Mouse (Mus musculus) intestine, embryonic 16.5 days (tissue): ENCODE data around the gene Fmo1. TPM values are rescaled to one million over a fixed set of nuclear protein-coding genes. Genes with fewer than 3 reads are reported as not detected.

Experiments used
- ATAC-seq: fragments of 200-750 bp; cut with Nextera tagmentation; 2 replicates; pipeline ENCODE4 v1.8.0; 2017; ENCODE audit warnings: moderate TSS enrichment, moderate library complexity
- H3K27ac ChIP-seq: fragments of 300-500 bp; sonication (generic); 2 replicates; pipeline ENCODE4 v1.5.1; 2014; ENCODE audit warnings: mild to moderate bottlenecking, low read length
- H3K27me3 ChIP-seq: fragments of 300-500 bp; sonication (generic); replicated peaks from 2 replicates; pipeline ENCODE4 v1.6.1; 2014; ENCODE audit warnings: low read length, control low read depth, mixed read lengths; ENCODE audit not compliant: control insufficient read depth, insufficient read depth
- H3K36me3 ChIP-seq: fragments of 300-500 bp; sonication (generic); 2 replicates; pipeline ENCODE4 v1.6.1; 2014; ENCODE audit warnings: low read length, control low read depth; ENCODE audit not compliant: control insufficient read depth, insufficient read depth
- H3K4me1 ChIP-seq: fragments of 300-500 bp; sonication (generic); 2 replicates; pipeline ENCODE4 v1.6.1; 2014; ENCODE audit warnings: low read length, control low read depth, mixed read lengths; ENCODE audit not compliant: control insufficient read depth, insufficient read depth
- H3K4me2 ChIP-seq: fragments of 300-500 bp; sonication (generic); 2 replicates; pipeline ENCODE4 v1.6.1; 2014; ENCODE audit warnings: low read depth, low read length, control low read depth
- H3K4me3 ChIP-seq: fragments of 300-500 bp; sonication (generic); 2 replicates; pipeline ENCODE4 v1.5.1; 2014; ENCODE audit warnings: mild to moderate bottlenecking, low read length
- H3K9ac ChIP-seq: fragments of 300-500 bp; sonication (generic); 2 replicates; pipeline ENCODE4 v1.6.1; 2014; ENCODE audit warnings: low read depth, low read length
- H3K9me3 ChIP-seq: fragments of 300-500 bp; sonication (generic); 2 replicates; pipeline ENCODE4 v1.6.1; 2016; ENCODE audit warnings: low read length, control low read depth; ENCODE audit not compliant: control insufficient read depth
- WGBS: fragments of 180-500 bp; shearing (Covaris S2); extraction: QIAGEN DNeasy Blood & Tissue Kit; methylation state at CpG from one replicate; pipeline ENCODE4 v1.1.7; 2014; 5-methylcytosine and 5-hydroxymethylcytosine counted together
- polyA plus RNA-seq: library from polyadenylated mRNA; unstranded; fragments of >200 nt; fragmentation: Nextera tagmentation; extraction: Ambion mirVana; gene quantifications from 2 replicates; pipeline ENCODE4 v1.2.1, GENCODE M21; 2015

Fmo1 gene
- 12.8 and 14.6 TPM in 2 replicates for polyA plus RNA-seq

DNA sequence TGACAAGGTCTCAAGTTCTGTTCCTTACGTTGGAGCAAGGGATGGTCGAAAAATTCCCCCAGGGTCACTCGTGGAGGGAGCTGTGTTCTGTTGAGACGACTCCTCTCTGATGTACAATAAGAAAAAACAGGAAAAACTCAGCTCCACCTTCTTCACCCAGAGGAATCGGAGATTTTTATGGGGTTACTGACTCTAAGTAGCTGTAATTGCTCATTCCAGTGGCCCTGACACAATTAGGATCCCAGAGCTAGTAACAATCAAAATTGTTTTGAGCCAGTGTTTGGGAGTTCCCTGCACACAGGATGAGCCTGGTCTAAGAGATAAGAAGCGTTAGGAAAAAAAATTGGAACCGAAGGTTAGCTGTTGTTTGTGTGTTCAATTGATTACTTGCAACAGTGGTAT is at the start of gene Fmo1:
Gene Fmo1, minus strand, starts transcription at position 331 of the 402 bp plus-strand sequence.
- Histone ChIP-seq H3K4me2 (no peak within 1 kb of the TSS), H3K9me3 (no peaks in the 10 kb centered on the region), H3K9ac (no peak within 1 kb of the TSS), H3K27me3 (no peaks in the 10 kb centered on the region), H3K4me1 (peaks cover 3% of the 10 kb centered on the region), H3K36me3 (no peaks in the 10 kb centered on the region), H3K4me3 (no peak within 1 kb of the TSS), H3K27ac (no peak within 1 kb of the TSS)
- ATAC-seq = no peak
- WGBS = 37% methylated on average over 7 of the region's 7 CpGs

DNA sequence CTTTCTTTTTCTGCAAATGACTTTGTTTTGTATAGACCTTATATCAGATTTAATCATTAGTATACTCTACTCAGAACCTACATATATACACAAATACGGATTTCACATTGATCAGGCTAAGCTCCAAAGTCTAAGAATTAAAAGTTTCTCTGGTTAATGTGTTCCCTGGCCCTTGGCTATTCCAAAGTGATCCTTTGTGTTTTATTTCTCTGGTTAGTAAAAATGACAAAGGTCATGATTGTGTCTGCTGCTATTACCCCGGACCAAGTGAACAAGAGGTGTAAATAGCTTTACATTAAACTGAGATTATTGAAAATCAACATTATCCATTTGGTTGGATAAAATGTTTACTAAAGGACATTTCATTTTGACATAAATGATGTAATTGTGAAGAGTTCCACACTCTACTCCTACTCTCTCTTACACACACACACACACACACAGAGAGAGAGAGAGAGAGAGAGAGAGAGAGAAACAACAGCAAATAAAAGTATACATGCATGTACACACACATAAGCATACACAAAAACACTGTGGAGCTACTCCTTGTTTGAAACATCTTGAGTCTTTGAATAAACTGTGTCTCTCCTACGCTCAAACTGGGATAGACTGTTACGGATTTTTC is 48.6 kb upstream of the Fmo1 start:
- H3K4me3 ChIP-seq = no peak overlapping the region
- H3K27ac ChIP-seq = no peak overlapping the region
- no peak overlapping the region for H3K9ac ChIP-seq
- no peaks in the 10 kb centered on the region for H3K27me3 ChIP-seq
- no peak for ATAC-seq
- no peak overlapping the region for H3K4me2 ChIP-seq
- no peaks in the 10 kb centered on the region for H3K9me3 ChIP-seq
- no peaks in the 10 kb centered on the region for H3K4me1 ChIP-seq
- H3K36me3 ChIP-seq = no peaks in the 10 kb centered on the region
- WGBS = 81% methylated on average over 4 of the region's 4 CpGs

DNA sequence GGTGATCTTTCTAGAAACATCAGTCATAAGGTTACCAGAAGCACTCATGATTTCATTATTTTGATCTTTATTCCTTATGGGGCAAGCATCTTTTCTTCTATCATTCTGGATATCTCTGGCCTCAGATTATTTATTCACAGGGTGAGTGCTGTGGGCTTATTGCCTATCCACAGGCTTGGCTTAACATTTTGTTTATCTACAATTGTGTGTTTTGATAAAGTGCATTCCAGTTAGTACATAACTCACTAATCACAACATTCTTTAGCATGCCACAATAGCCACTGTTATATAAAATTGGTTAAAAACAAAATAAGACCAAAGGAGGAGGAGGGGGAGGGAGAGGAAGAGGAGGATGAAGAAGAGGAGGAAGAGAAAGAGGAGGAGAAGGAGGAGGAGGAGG is 45.7 kb upstream of the Fmo1 start:
- no peak for ATAC-seq
- Histone ChIP-seq H3K27ac (no peak overlapping the region), H3K4me3 (no peak overlapping the region), H3K4me2 (no peak overlapping the region), H3K9ac (no peak overlapping the region), H3K4me1 (no peaks in the 10 kb centered on the region), H3K36me3 (no peaks in the 10 kb centered on the region), H3K27me3 (no peaks in the 10 kb centered on the region), H3K9me3 (no peaks in the 10 kb centered on the region)

DNA sequence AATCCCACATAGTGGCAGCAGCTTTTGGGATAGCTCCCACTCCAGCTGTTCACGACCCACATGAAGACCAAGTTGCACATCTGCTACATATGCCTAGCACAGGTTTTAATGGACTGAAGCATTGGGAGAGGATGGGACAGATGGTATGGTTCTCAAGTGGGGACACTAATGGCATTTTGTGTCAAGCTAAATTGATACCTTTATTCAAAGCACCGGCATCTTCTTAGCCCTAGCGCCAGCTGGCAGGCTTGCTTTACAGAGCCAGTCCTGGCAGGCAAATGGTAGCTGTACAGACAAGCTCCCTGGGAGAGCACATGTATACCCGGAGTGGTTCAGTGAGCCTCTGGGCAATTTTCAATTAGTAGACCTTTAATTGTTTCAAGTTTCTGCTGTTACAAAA is 35.5 kb upstream of the Fmo1 start:
- WGBS = 81% methylated on average over 4 of the region's 4 CpGs
- Histone ChIP-seq H3K4me1 (no peaks in the 10 kb centered on the region), H3K4me2 (no peak overlapping the region), H3K27me3 (no peaks in the 10 kb centered on the region), H3K4me3 (no peak overlapping the region), H3K9me3 (no peaks in the 10 kb centered on the region), H3K9ac (no peak overlapping the region), H3K36me3 (no peaks in the 10 kb centered on the region), H3K27ac (no peak overlapping the region)
- no peak for ATAC-seq

DNA sequence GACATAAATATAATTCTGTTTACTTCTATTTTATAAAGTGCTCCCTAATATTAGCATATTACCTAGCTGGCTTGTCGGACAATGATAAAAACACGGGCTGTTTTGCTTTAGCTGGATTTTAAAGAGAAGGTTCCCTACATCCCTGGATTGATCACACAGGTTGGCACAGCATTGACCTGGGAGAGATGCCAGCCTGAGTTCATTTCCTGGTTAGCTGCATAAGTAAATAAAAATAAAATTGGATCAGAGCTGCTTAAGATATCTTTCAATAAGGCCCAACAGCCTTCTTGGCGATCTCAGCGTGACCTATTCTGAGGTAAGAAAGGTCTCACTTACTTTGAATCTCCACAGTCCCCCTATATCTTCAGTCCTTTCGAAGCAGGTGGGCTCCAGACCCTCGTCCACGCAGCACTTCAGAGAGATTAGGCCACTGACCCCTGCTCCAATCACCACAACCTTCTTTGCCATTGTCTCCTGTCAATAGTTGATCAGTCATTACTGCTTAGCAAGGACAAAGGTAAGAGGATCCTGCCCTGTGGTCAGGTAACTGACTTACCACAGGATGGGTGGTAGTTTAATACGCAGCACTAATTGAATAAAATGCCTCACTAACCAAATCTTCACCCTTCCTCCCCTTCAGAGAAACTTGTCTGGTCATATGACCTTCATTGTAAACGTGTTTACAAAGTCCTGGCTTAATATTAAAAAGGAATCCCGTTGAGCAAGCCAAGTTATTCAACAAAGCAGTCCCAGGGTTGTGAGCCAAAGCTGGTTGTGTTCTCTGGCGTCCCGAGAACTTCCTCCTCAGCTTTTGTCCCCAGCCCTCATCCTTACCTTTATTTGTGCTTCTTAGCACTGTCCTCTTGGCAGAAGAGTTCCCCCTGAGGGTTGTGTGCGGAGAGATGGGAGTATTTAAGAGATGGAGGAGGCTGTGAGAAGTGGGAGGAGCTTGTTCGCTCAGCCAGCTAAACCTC is 31.7 kb upstream of the Fmo1 start, which contains the start of gene Fmo2:
Gene Fmo2, minus strand, starts transcription at position 889 of the 974 bp plus-strand sequence.
- no peaks in the 10 kb centered on the region for H3K4me1 ChIP-seq
- WGBS = 67% methylated on average over 14 of the region's 14 CpGs
- no peaks in the 10 kb centered on the region for H3K9me3 ChIP-seq
- no peaks in the 10 kb centered on the region for H3K36me3 ChIP-seq
- ATAC-seq = no peak
- no peak within 1 kb of the TSS for H3K4me2 ChIP-seq
- no peaks in the 10 kb centered on the region for H3K27me3 ChIP-seq
- no peak within 1 kb of the TSS for H3K9ac ChIP-seq
- H3K4me3 ChIP-seq = no peak within 1 kb of the TSS
- H3K27ac ChIP-seq = no peak within 1 kb of the TSS

DNA sequence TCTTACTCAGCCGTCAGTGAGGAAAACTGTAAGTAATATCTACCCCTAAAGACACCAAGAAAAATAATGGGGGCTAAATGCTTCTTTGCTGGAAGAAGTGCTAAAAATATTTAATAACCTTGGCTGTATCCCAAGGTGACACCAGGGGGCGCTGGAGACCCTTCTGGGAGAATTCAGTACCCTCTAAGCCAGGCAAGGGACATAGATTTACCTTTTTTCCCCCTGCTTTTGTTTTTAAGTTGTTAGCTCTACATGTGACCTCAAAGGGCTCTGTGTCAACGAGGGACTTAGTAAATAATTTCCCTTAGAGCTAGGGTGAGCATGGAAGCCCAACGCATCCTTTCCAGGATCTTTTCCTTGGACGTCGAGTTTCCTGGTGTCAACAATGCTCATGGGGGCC is 29.5 kb upstream of the Fmo1 start:
- H3K4me2 ChIP-seq = no peak overlapping the region
- no peaks in the 10 kb centered on the region for H3K36me3 ChIP-seq
- no peaks in the 10 kb centered on the region for H3K4me1 ChIP-seq
- 42% methylated on average over 6 of the region's 6 CpGs for WGBS
- H3K27me3 ChIP-seq = no peaks in the 10 kb centered on the region
- H3K9ac ChIP-seq = no peak overlapping the region
- no peaks in the 10 kb centered on the region for H3K9me3 ChIP-seq
- ATAC-seq = no peak
- no peak overlapping the region for H3K4me3 ChIP-seq
- H3K27ac ChIP-seq = no peak overlapping the region

DNA sequence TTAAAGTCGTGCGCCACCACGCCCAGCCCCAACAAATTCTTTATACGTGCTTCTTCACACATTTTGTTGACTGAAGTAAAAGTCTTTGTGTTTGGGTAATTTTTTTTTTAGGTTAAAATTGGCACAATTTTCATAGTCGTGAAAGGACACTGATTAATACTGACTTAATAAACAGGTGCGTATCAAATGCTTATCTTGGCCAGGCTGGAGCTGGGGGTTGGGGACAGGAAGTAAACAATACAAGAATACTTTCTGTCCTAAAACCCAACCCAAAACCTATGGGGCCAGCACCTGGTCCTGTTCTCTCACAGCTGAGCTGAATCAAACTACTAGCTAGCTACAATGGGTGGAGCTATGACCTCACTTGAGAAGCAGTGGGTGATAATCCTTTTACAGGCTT is 26.6 kb upstream of the Fmo1 start:
- Histone ChIP-seq H3K4me3 (no peak overlapping the region), H3K9me3 (no peaks in the 10 kb centered on the region), H3K36me3 (no peaks in the 10 kb centered on the region), H3K9ac (no peak overlapping the region), H3K27me3 (no peaks in the 10 kb centered on the region), H3K27ac (no peak overlapping the region), H3K4me2 (no peak overlapping the region), H3K4me1 (no peaks in the 10 kb centered on the region)
- no peak for ATAC-seq
- 90% methylated on average over 6 of the region's 6 CpGs for WGBS

DNA sequence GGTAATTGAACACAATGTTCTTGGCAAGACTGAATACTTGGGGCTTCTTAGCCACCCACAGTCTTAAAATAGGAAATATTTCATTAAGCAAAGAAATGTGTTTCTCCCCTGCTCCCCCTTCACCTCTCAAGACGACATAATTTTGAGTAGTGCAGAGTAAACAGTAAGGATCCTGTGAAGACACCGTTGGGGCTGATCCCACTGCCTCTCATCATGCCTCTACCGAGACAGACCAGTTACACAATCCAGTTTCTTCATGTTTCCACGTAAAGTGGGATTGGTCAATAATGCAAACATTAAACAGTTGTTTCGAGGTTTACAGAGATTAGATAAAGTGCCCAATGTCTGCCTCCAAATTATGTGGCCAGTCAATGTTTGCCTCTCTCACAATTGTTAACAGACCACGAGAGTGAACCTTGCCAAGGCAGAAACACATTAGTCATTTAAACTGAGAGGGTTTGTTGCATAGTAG is 25.6 kb upstream of the Fmo1 start:
- no peak overlapping the region for H3K9ac ChIP-seq
- H3K27ac ChIP-seq = no peak overlapping the region
- no peaks in the 10 kb centered on the region for H3K4me1 ChIP-seq
- no peaks in the 10 kb centered on the region for H3K27me3 ChIP-seq
- peak; percentile 72 for ATAC-seq
- H3K36me3 ChIP-seq = no peaks in the 10 kb centered on the region
- 23% methylated on average over 6 of the region's 6 CpGs for WGBS
- H3K4me2 ChIP-seq = no peak overlapping the region
- no peak overlapping the region for H3K4me3 ChIP-seq
- H3K9me3 ChIP-seq = no peaks in the 10 kb centered on the region

DNA sequence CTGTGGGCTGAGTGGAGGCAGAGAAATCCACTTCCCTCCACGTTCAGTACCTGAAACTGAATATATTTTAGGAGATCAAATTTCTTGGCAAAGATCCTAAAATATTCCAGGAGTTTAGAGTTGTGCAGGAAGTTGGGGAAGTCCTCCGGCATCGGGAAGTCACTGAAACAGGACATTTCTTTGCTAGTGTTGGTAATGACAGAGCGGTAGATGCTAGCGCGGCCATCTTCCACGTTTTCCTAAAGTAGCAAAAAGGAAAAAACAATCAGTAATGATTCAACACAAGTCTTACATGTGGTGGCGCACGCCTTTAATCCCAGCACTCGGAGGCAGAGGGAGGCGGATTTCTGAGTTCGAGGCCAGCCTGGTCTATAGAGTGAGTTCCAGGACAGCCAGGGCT is 22.2 kb upstream of the Fmo1 start:
- Histone ChIP-seq H3K4me3 (no peak overlapping the region), H3K9me3 (no peaks in the 10 kb centered on the region), H3K27ac (no peak overlapping the region), H3K4me2 (no peak overlapping the region), H3K36me3 (no peaks in the 10 kb centered on the region), H3K4me1 (no peaks in the 10 kb centered on the region), H3K27me3 (no peaks in the 10 kb centered on the region), H3K9ac (no peak overlapping the region)
- WGBS = 88% methylated on average over 12 of the region's 12 CpGs
- ATAC-seq = no peak
